Mouse (Mus musculus): ENCODE measurements around the gene Grik1. TPM values are rescaled to one million over a fixed set of nuclear protein-coding genes. Genes with fewer than 3 reads are reported as not detected.

Grik1 gene
- polyA plus RNA-seq, 1 experiment from 2014 or later: 1.9 TPM

GRCm38 (mm10) chr16:88132919-88133318 is 157.1 kb downstream of the Grik1 start:
- Histone ChIP-seq H3K4me2 (replicated peaks) (no peak overlapping the region), H3K4me1 (no peaks in the 10 kb centered on the region), H3K9me3 (0 out of 2 replicates have a peak, but pooled peaks cover 4% of the 10 kb centered on the region), H3K36me3 (no peaks in the 10 kb centered on the region), H3K9ac (no peak overlapping the region), H3K27me3 (no peaks in the 10 kb centered on the region), H3K27ac (no peak overlapping the region), H3K4me3 (no peak overlapping the region)
- no peak for ATAC-seq (ENCODE audit: low FRiP score, low read depth)
- WGBS: 59% methylated on average over 2 of the region's 2 CpGs

- Histone ChIP-seq H3K4me2 (replicated peaks) (no peak overlapping the region), H3K4me3 (no peak overlapping the region), H3K27ac (no peak overlapping the region), H3K36me3 (no peaks in the 10 kb centered on the region), H3K9me3 (no peaks in the 10 kb centered on the region), H3K27me3 (no peaks in the 10 kb centered on the region), H3K9ac (no peak overlapping the region), H3K4me1 (no peaks in the 10 kb centered on the region)
- WGBS: 91% methylated on average over 3 of the region's 3 CpGs
- ATAC-seq (ENCODE audit: low FRiP score, low read depth): no peak
Observed at GRCm38 (mm10) chr16:88131103-88131502, 159.0 kb downstream of the Grik1 start.

- H3K9ac ChIP-seq: no peak overlapping the region
- no peaks in the 10 kb centered on the region for H3K27me3 ChIP-seq
- H3K4me1 ChIP-seq: no peaks in the 10 kb centered on the region
- no peak overlapping the region for H3K27ac ChIP-seq
- H3K9me3 ChIP-seq: no peaks in the 10 kb centered on the region
- no peak overlapping the region for H3K4me2 ChIP-seq (replicated peaks)
- H3K4me3 ChIP-seq: no peak overlapping the region
- ATAC-seq (ENCODE audit: low FRiP score, low read depth): no peak
- no peaks in the 10 kb centered on the region for H3K36me3 ChIP-seq
- WGBS: 83% methylated on average over 4 of the region's 4 CpGs
Observed at GRCm38 (mm10) chr16:88125098-88125497, 165.0 kb downstream of the Grik1 start.

- peak overlapping the region; percentile 48; the same call in 1 of the 2 replicates for H3K27ac ChIP-seq
- H3K9me3 ChIP-seq: no peaks in the 10 kb centered on the region
- WGBS: 32% methylated on average over 8 of the region's 8 CpGs
- H3K36me3 ChIP-seq: no peaks in the 10 kb centered on the region
- H3K4me2 ChIP-seq (replicated peaks): peak overlapping the region; percentile 27; the same call in 1 of the 2 replicates
- H3K4me3 ChIP-seq: no peak overlapping the region
- peaks cover 21% of the 10 kb centered on the region for H3K4me1 ChIP-seq
- no peaks in the 10 kb centered on the region for H3K27me3 ChIP-seq
- no peak overlapping the region for H3K9ac ChIP-seq
- ATAC-seq (ENCODE audit: low FRiP score, low read depth): peak; percentile 76
Observed at GRCm38 (mm10) chr16:88112551-88113138, 177.4 kb downstream of the Grik1 start.

- no peaks in the 10 kb centered on the region for H3K27me3 ChIP-seq
- peak overlapping the region; percentile 44; the same call in 1 of the 2 replicates for H3K27ac ChIP-seq
- no peak overlapping the region for H3K4me3 ChIP-seq
- peaks cover 21% of the 10 kb centered on the region for H3K4me1 ChIP-seq
- no peak overlapping the region for H3K4me2 ChIP-seq (replicated peaks)
- H3K9me3 ChIP-seq: no peaks in the 10 kb centered on the region
- H3K36me3 ChIP-seq: no peaks in the 10 kb centered on the region
- WGBS: 9% methylated on average over 3 of the region's 3 CpGs
- ATAC-seq (ENCODE audit: low FRiP score, low read depth): peak; percentile 44; the same call in 1 of the 2 replicates
- no peak overlapping the region for H3K9ac ChIP-seq
Observed at GRCm38 (mm10) chr16:88111459-88111858, 178.6 kb downstream of the Grik1 start.

GRCm38 (mm10) chr16:88094206-88094789 is 195.8 kb downstream of the Grik1 start:
- no peak overlapping the region for H3K4me3 ChIP-seq
- H3K27me3 ChIP-seq: no peaks in the 10 kb centered on the region
- no peak overlapping the region for H3K9ac ChIP-seq
- H3K4me1 ChIP-seq: no peaks in the 10 kb centered on the region
- no peak overlapping the region for H3K4me2 ChIP-seq (replicated peaks)
- no peak for ATAC-seq (ENCODE audit: low FRiP score, low read depth)
- H3K27ac ChIP-seq: no peak overlapping the region
- WGBS: 72% methylated on average over 5 of the region's 5 CpGs
- H3K9me3 ChIP-seq: no peaks in the 10 kb centered on the region
- H3K36me3 ChIP-seq: no peaks in the 10 kb centered on the region

GRCm38 (mm10) chr16:88087280-88087679 is 202.8 kb downstream of the Grik1 start:
- WGBS: 66% methylated on average over 7 of the region's 7 CpGs
- no peak overlapping the region for H3K27ac ChIP-seq
- no peak overlapping the region for H3K9ac ChIP-seq
- H3K27me3 ChIP-seq: no peaks in the 10 kb centered on the region
- no peak overlapping the region for H3K4me2 ChIP-seq (replicated peaks)
- ATAC-seq (ENCODE audit: low FRiP score, low read depth): no peak
- H3K9me3 ChIP-seq: no peaks in the 10 kb centered on the region
- no peaks in the 10 kb centered on the region for H3K4me1 ChIP-seq
- H3K36me3 ChIP-seq: no peaks in the 10 kb centered on the region
- no peak overlapping the region for H3K4me3 ChIP-seq

- Histone ChIP-seq H3K4me2 (replicated peaks) (no peak overlapping the region), H3K4me1 (0 out of 2 replicates have a peak, but pooled peaks cover 13% of the 10 kb centered on the region), H3K4me3 (no peak overlapping the region), H3K27ac (no peak overlapping the region), H3K36me3 (no peaks in the 10 kb centered on the region), H3K27me3 (no peaks in the 10 kb centered on the region), H3K9ac (no peak overlapping the region), H3K9me3 (no peaks in the 10 kb centered on the region)
- no peak for ATAC-seq (ENCODE audit: low FRiP score, low read depth)
- WGBS: 63% methylated on average over 5 of the region's 5 CpGs
Observed at GRCm38 (mm10) chr16:88074716-88075115, 215.3 kb downstream of the Grik1 start.

GRCm38 (mm10) chr16:88060936-88061335 is 229.1 kb downstream of the Grik1 start:
- H3K27me3 ChIP-seq: no peaks in the 10 kb centered on the region
- H3K4me1 ChIP-seq: no peaks in the 10 kb centered on the region
- no peaks in the 10 kb centered on the region for H3K9me3 ChIP-seq
- no peaks in the 10 kb centered on the region for H3K36me3 ChIP-seq
- no peak overlapping the region for H3K4me3 ChIP-seq
- no peak for ATAC-seq (ENCODE audit: low FRiP score, low read depth)
- H3K9ac ChIP-seq: no peak overlapping the region
- WGBS: 48% methylated on average over 3 of the region's 3 CpGs
- no peak overlapping the region for H3K27ac ChIP-seq
- no peak overlapping the region for H3K4me2 ChIP-seq (replicated peaks)

- H3K4me1 ChIP-seq: no peaks in the 10 kb centered on the region
- no peak for ATAC-seq (ENCODE audit: low FRiP score, low read depth)
- H3K36me3 ChIP-seq: no peaks in the 10 kb centered on the region
- no peak overlapping the region for H3K4me2 ChIP-seq (replicated peaks)
- H3K27me3 ChIP-seq: no peaks in the 10 kb centered on the region
- H3K4me3 ChIP-seq: no peak overlapping the region
- H3K9me3 ChIP-seq: no peaks in the 10 kb centered on the region
- no peak overlapping the region for H3K27ac ChIP-seq
- 59% methylated on average over 10 of the region's 10 CpGs for WGBS
- H3K9ac ChIP-seq: no peak overlapping the region
Observed at GRCm38 (mm10) chr16:88048121-88048520, 241.9 kb downstream of the Grik1 start.

- no peaks in the 10 kb centered on the region for H3K9me3 ChIP-seq
- no peak for ATAC-seq (ENCODE audit: low FRiP score, low read depth)
- H3K36me3 ChIP-seq: no peaks in the 10 kb centered on the region
- peaks cover 11% of the 10 kb centered on the region for H3K4me1 ChIP-seq
- H3K9ac ChIP-seq: no peak overlapping the region
- H3K4me2 ChIP-seq (replicated peaks): no peak overlapping the region
- no peak overlapping the region for H3K4me3 ChIP-seq
- H3K27me3 ChIP-seq: no peaks in the 10 kb centered on the region
- H3K27ac ChIP-seq: no peak overlapping the region
- WGBS: 97% methylated on average over 4 of the region's 4 CpGs
Observed at GRCm38 (mm10) chr16:88044321-88044720, 245.7 kb downstream of the Grik1 start.

- no peaks in the 10 kb centered on the region for H3K27me3 ChIP-seq
- ATAC-seq (ENCODE audit: low FRiP score, low read depth): peak; percentile 66; the same call in 1 of the 2 replicates
- 27% methylated on average over 6 of the region's 6 CpGs for WGBS
- no peak overlapping the region for H3K9ac ChIP-seq
- H3K9me3 ChIP-seq: no peaks in the 10 kb centered on the region
- H3K4me1 ChIP-seq: peaks cover 11% of the 10 kb centered on the region
- H3K4me3 ChIP-seq: no peak overlapping the region
- H3K27ac ChIP-seq: no peak overlapping the region
- no peak overlapping the region for H3K4me2 ChIP-seq (replicated peaks)
- no peaks in the 10 kb centered on the region for H3K36me3 ChIP-seq
Observed at GRCm38 (mm10) chr16:88042458-88042857, 247.6 kb downstream of the Grik1 start.

All from limb, embryonic 13.5 days (tissue).